Mouse (Mus musculus): ENCODE data around the gene Hirip3.

- no peak for TF ChIP-seq TAL1 (IDR thresholded peaks at IDR 0.05; ENCODE audit: low read length)
- no peak for TF ChIP-seq GATA1 (IDR thresholded peaks at IDR 0.05; ENCODE audit: low read length)
Observed at GRCm38 (mm10) chr7:126888852-126889251, 27.1 kb downstream of the Hirip3 start.

Data from erythroblast, embryonic 14.5 days (primary cell).